In genomic region chr12:16754311-16754710, GRCm38 (mm10) we compare ENCODE assay signal across 9 mouse cellular contexts. TPM values are rescaled to one million over a fixed set of nuclear protein-coding genes. Genes with fewer than 3 reads are reported as not detected.
DNase-seq lines count a peak whose midpoint lies in the region; ATAC-seq and TF ChIP-seq lines count a peak whose summit lies in the region.
"Had no signal": no experiment of that assay in that cellular context is flagged by ENCODE, and none has a peak within 500 bp of the region (broad histone marks: within the 10 kb centered on the region; RNA-seq: fewer than 3 reads in every experiment).

No protein-coding gene starts in this region.

- no peak overlapping the region for H3K27ac ChIP-seq in midbrain, embryonic 14.5 days (replicated peaks; ENCODE audit: low read depth, low read length)
- no peak overlapping the region for H3K27ac ChIP-seq in midbrain, embryonic 15.5 days
- no peak overlapping the region for H3K27ac ChIP-seq in liver, postnatal 0 days (ENCODE audit: low read depth)
- no peak overlapping the region for H3K27ac ChIP-seq in stomach, postnatal 0 days (replicated peaks)
- H3K27ac ChIP-seq: hindbrain, embryonic 15.5 days had no signal

- WGBS in midbrain, embryonic 14.5 days, result 2% methylated on average over 2 of the region's 2 CpGs
- WGBS in midbrain, embryonic 15.5 days, result 0% methylated on average over 2 of the region's 2 CpGs
- 4% methylated on average over 2 of the region's 2 CpGs for WGBS in liver, postnatal 0 days (ENCODE audit: insufficient replicate concordance)
- WGBS in stomach, postnatal 0 days, result 1% methylated on average over 2 of the region's 2 CpGs

- no peak overlapping the region for H3K9ac ChIP-seq in midbrain, embryonic 14.5 days (replicated peaks; ENCODE audit: low read length)
- no peak overlapping the region for H3K9ac ChIP-seq in midbrain, embryonic 15.5 days
- no peak overlapping the region for H3K9ac ChIP-seq in liver, postnatal 0 days (replicated peaks)
- H3K9ac ChIP-seq in stomach, postnatal 0 days (ENCODE audit: low read length), result no peak overlapping the region
- H3K9ac ChIP-seq: hindbrain, embryonic 15.5 days had no signal

- H3K4me3 ChIP-seq in midbrain, embryonic 14.5 days (replicated peaks; ENCODE audit: low read depth, low read length), result no peak overlapping the region
- no peak overlapping the region for H3K4me3 ChIP-seq in midbrain, embryonic 15.5 days
- no peak overlapping the region for H3K4me3 ChIP-seq in liver, postnatal 0 days (ENCODE audit: low read depth, low read length)
- H3K4me3 ChIP-seq in stomach, postnatal 0 days (ENCODE audit: low read depth, low read length), result no peak overlapping the region
- H3K4me3 ChIP-seq: hindbrain, embryonic 15.5 days had no signal

- no peaks in the 10 kb centered on the region for H3K27me3 ChIP-seq in midbrain, embryonic 14.5 days (ENCODE audit: control insufficient read depth, insufficient read depth, low read length)
- no peaks in the 10 kb centered on the region for H3K27me3 ChIP-seq in midbrain, embryonic 15.5 days (replicated peaks)
- H3K27me3 ChIP-seq in liver, postnatal 0 days (ENCODE audit: insufficient read depth, low read length), result no peaks in the 10 kb centered on the region
- H3K27me3 ChIP-seq in stomach, postnatal 0 days (ENCODE audit: control insufficient read depth, insufficient read depth, low read length), result no peaks in the 10 kb centered on the region
- H3K27me3 ChIP-seq: hindbrain, embryonic 15.5 days had no signal

- peak; percentile 19 to 55 for DNase-seq in cerebellum, adult 18-20 months
- DNase-seq in cerebellum, adult 9-11 months, result no peak
- peak; percentile 77 for DNase-seq in midbrain, embryonic 14.5 days
- DNase-seq in c-Kit-positive CD71-negative TER-119-negative erythroid progenitor cells, embryonic 14.5 days (ENCODE audit: low read depth), result peak; percentile 18
- DNase-seq in gastrocnemius, postnatal 10 days, result peak; percentile 76
- DNase-seq in liver, postnatal 0 days, result peak; percentile 65
- DNase-seq in stomach, postnatal 0 days (ENCODE audit: low spot score), result peak; percentile 42

- no peaks in the 10 kb centered on the region for H3K4me1 ChIP-seq in midbrain, embryonic 14.5 days (ENCODE audit: control insufficient read depth, insufficient read depth, low read length)
- H3K4me1 ChIP-seq in midbrain, embryonic 15.5 days, result peaks cover 9% of the 10 kb centered on the region; the same call in 1 of the 2 replicates
- no peaks in the 10 kb centered on the region for H3K4me1 ChIP-seq in liver, postnatal 0 days (ENCODE audit: insufficient read depth)
- H3K4me1 ChIP-seq in stomach, postnatal 0 days (replicated peaks; ENCODE audit: control insufficient read depth, insufficient read depth), result no peaks in the 10 kb centered on the region
- H3K4me1 ChIP-seq: hindbrain, embryonic 15.5 days had no signal

- H3K4me2 ChIP-seq in midbrain, embryonic 14.5 days (ENCODE audit: low read length), result no peak overlapping the region
- no peak overlapping the region for H3K4me2 ChIP-seq in midbrain, embryonic 15.5 days
- H3K4me2 ChIP-seq in liver, postnatal 0 days (ENCODE audit: low read depth, low read length), result no peak overlapping the region
- no peak overlapping the region for H3K4me2 ChIP-seq in stomach, postnatal 0 days (replicated peaks; ENCODE audit: low read depth)
- H3K4me2 ChIP-seq: hindbrain, embryonic 15.5 days had no signal

- peak; percentile 85 for TF ChIP-seq CTCF in liver, postnatal 0 days (IDR thresholded peaks at IDR 0.05; ENCODE audit: low read depth)
- peak; percentile 86 for TF ChIP-seq CTCF in stomach, postnatal 0 days (IDR thresholded peaks at IDR 0.05; ENCODE audit: low read depth)

- no peak for ATAC-seq in midbrain, embryonic 14.5 days (ENCODE audit: low FRiP score, low TSS enrichment)
- no peak for ATAC-seq in midbrain, embryonic 15.5 days (replicated peaks)
- no peak for ATAC-seq in liver, postnatal 0 days
- no peak for ATAC-seq in stomach, postnatal 0 days (ENCODE audit: low FRiP score, low TSS enrichment)

- TF ChIP-seq EP300 in liver, postnatal 0 days (IDR thresholded peaks at IDR 0.05; ENCODE audit: low read depth), result no peak
- TF ChIP-seq EP300 in stomach, postnatal 0 days (optimal IDR thresholded peaks at IDR 0.05), result no peak

- H3K36me3 ChIP-seq in midbrain, embryonic 14.5 days (ENCODE audit: control insufficient read depth, insufficient read depth, low read length), result no peaks in the 10 kb centered on the region
- H3K36me3 ChIP-seq in midbrain, embryonic 15.5 days (replicated peaks), result no peaks in the 10 kb centered on the region
- no peaks in the 10 kb centered on the region for H3K36me3 ChIP-seq in liver, postnatal 0 days (replicated peaks; ENCODE audit: insufficient read depth, low read length)
- no peaks in the 10 kb centered on the region for H3K36me3 ChIP-seq in stomach, postnatal 0 days (ENCODE audit: control insufficient read depth, insufficient read depth, low read length)
- H3K36me3 ChIP-seq: hindbrain, embryonic 15.5 days had no signal

- no peaks in the 10 kb centered on the region for H3K9me3 ChIP-seq in midbrain, embryonic 14.5 days (ENCODE audit: control insufficient read depth, low read length)
- no peaks in the 10 kb centered on the region for H3K9me3 ChIP-seq in midbrain, embryonic 15.5 days
- no peaks in the 10 kb centered on the region for H3K9me3 ChIP-seq in liver, postnatal 0 days (ENCODE audit: low read length)
- H3K9me3 ChIP-seq in stomach, postnatal 0 days (ENCODE audit: control insufficient read depth, low read length), result no peaks in the 10 kb centered on the region
- H3K9me3 ChIP-seq: hindbrain, embryonic 15.5 days had no signal

RNA-seq across cellular contexts. Expression of gene Greb1, which starts 46.4 kb away (rescaled TPM):
- 1.6 and 2.5 TPM in 2 replicates for polyA plus RNA-seq in midbrain, embryonic 14.5 days (2014; fragmentation: Nextera tagmentation; extraction: Ambion mirVana)
- polyA plus RNA-seq in midbrain, embryonic 15.5 days (2015; fragmentation: Nextera tagmentation; extraction: Ambion mirVana), result 1.4 and 1.7 TPM in 2 replicates
- under 1 TPM; 0.59 to 0.66 TPM for total RNA-seq in gastrocnemius, postnatal 10 days (2021)
- polyA plus RNA-seq in liver, postnatal 0 days (2015; fragmentation: Nextera tagmentation; extraction: Ambion mirVana), result 0.12 and 0.22 TPM in 2 replicates
- polyA plus RNA-seq in stomach, postnatal 0 days (2015; fragmentation: Nextera tagmentation; extraction: Ambion mirVana), result 0.16 and 0.24 TPM in 2 replicates

RNA-seq across cellular contexts. Expression of gene E2f6, which starts 56.5 kb away (rescaled TPM):
- polyA plus RNA-seq in midbrain, embryonic 14.5 days (2014; fragmentation: Nextera tagmentation; extraction: Ambion mirVana), result 33.4 and 36.9 TPM in 2 replicates
- 29.8 and 30.1 TPM in 2 replicates for polyA plus RNA-seq in midbrain, embryonic 15.5 days (2015; fragmentation: Nextera tagmentation; extraction: Ambion mirVana)
- total RNA-seq in gastrocnemius, postnatal 10 days (2021), result 10 to 100 TPM; 57.2 to 60.9 TPM
- polyA plus RNA-seq in liver, postnatal 0 days (2015; fragmentation: Nextera tagmentation; extraction: Ambion mirVana), result 9.0 and 9.2 TPM in 2 replicates
- polyA plus RNA-seq in stomach, postnatal 0 days (2015; fragmentation: Nextera tagmentation; extraction: Ambion mirVana), result 12.5 and 12.7 TPM in 2 replicates
